Mouse (Mus musculus) CH12.LX (cell line): ENCODE data around the gene Pqlc2. TPM values are rescaled to one million over a fixed set of nuclear protein-coding genes. Genes with fewer than 3 reads are reported as not detected.

ENCODE experiments used
- DNase-seq: peaks from one replicate; pipeline ENCODE4 v3.0.0-alpha.2; 2013; ENCODE audit errors: extremely low read depth
- H3K27ac ChIP-seq: 2 replicates; pipeline ENCODE4 v1.5.1; 2012; ENCODE audit warnings: low read depth, mild to moderate bottlenecking, control low read depth, moderate library complexity; ENCODE audit not compliant: insufficient read depth
- H3K27me3 ChIP-seq: replicated peaks from 2 replicates; pipeline ENCODE3; 2012; ENCODE audit warnings: inconsistent platforms
- H3K36me3 ChIP-seq, 2 experiments: replicated peaks in 1 of 2; 2 replicates each; pipeline versions ENCODE3 to v1.6.1; 2012; ENCODE audit warnings: inconsistent platforms in 1 of 2, low read length in 1 of 2, mild to moderate bottlenecking in 1 of 2, mixed read lengths in 1 of 2, moderate library complexity in 1 of 2; ENCODE audit not compliant: control insufficient read depth in 1 of 2, insufficient read depth in 1 of 2
- H3K4me1 ChIP-seq, 2 experiments: 2 replicates each; pipeline ENCODE4 v1.6.1; 2012; ENCODE audit warnings: inconsistent platforms in 1 of 2, moderate library complexity in 1 of 2; ENCODE audit not compliant: insufficient read depth in 2 of 2, control insufficient read depth in 1 of 2
- H3K4me2 ChIP-seq: 2 replicates; pipeline ENCODE4 v1.6.1; 2012; ENCODE audit warnings: low read depth, mild to moderate bottlenecking, control low read depth; ENCODE audit not compliant: poor library complexity, insufficient read depth, severe bottlenecking
- H3K4me3 ChIP-seq, 3 experiments: fragments of 150-350 bp in 1 of 3; sonication (generic) in 1 of 3; replicated peaks in 1 of 3; 2 replicates each; pipeline versions ENCODE3 to v1.5.1; 2011 to 2012; ENCODE audit warnings: low read depth in 2 of 3, low read length in 2 of 3, mild to moderate bottlenecking in 2 of 3, moderate library complexity in 2 of 3, control low read depth in 1 of 3, improper control_type of control experiment in 1 of 3, inconsistent platforms in 1 of 3, mixed read lengths in 1 of 3; ENCODE audit not compliant: poor library complexity in 1 of 3
- H3K79me2 ChIP-seq: replicated peaks from 2 replicates; pipeline ENCODE4 v1.6.1; 2012; ENCODE audit warnings: mild to moderate bottlenecking, moderate library complexity; ENCODE audit not compliant: control insufficient read depth, poor library complexity, insufficient read depth, severe bottlenecking; ENCODE audit errors: extremely low read depth
- H3K9ac ChIP-seq: 2 replicates; pipeline ENCODE4 v1.6.1; 2012; ENCODE audit warnings: low read depth, mild to moderate bottlenecking, control low read depth, moderate library complexity; ENCODE audit not compliant: insufficient read depth
- H3K9me3 ChIP-seq: replicated peaks from 2 replicates; pipeline ENCODE3; 2012; ENCODE audit warnings: low read length, inconsistent platforms, mixed read lengths
- BHLHE40 ChIP-seq: IDR thresholded peaks from 2 replicates; pipeline ENCODE4 v1.6.1; 2011; ENCODE audit warnings: mild to moderate bottlenecking, low read depth, low read length, improper control_type of control experiment
- CHD2 ChIP-seq: IDR thresholded peaks from 2 replicates; pipeline ENCODE4 v1.6.1; 2011; ENCODE audit warnings: low read length, improper control_type of control experiment
- CTCF ChIP-seq, 2 experiments: IDR thresholded peaks in 1 of 2; conservative IDR thresholded peaks in 1 of 2; 2 replicates each; pipeline ENCODE4 v1.5.1; 2011 to 2012; ENCODE audit warnings: low read depth in 2 of 2, low read length in 2 of 2, improper control_type of control experiment in 1 of 2, inconsistent platforms in 1 of 2, mild to moderate bottlenecking in 1 of 2, moderate library complexity in 1 of 2
- E2F4 ChIP-seq: IDR thresholded peaks from 2 replicates; pipeline ENCODE4 v1.6.1; 2011; ENCODE audit warnings: low read depth, low read length, improper control_type of control experiment; ENCODE audit not compliant: insufficient replicate concordance
- ELF1 ChIP-seq: IDR thresholded peaks from 2 replicates; pipeline ENCODE4 v1.6.1; 2014; ENCODE audit warnings: low read depth, mild to moderate bottlenecking, inconsistent platforms, low read length, improper control_type of control experiment
- ETS1 ChIP-seq: conservative IDR thresholded peaks from 2 replicates; pipeline ENCODE4 v1.6.1; 2012; ENCODE audit warnings: low read depth, mild to moderate bottlenecking, inconsistent platforms, low read length, improper control_type of control experiment, moderate library complexity
- GABPA ChIP-seq: IDR thresholded peaks from 2 replicates; pipeline ENCODE4 v1.6.1; 2012; ENCODE audit warnings: low read depth, low read length, improper control_type of control experiment, inconsistent platforms; ENCODE audit not compliant: insufficient replicate concordance
- HCFC1 ChIP-seq: IDR thresholded peaks from 2 replicates; pipeline ENCODE4 v1.6.1; 2012; ENCODE audit warnings: low read depth, mild to moderate bottlenecking, inconsistent platforms, low read length, improper control_type of control experiment
- IRF4 ChIP-seq: IDR thresholded peaks from 2 replicates; pipeline ENCODE4 v1.6.1; 2014; ENCODE audit warnings: low read depth, mild to moderate bottlenecking, inconsistent platforms, low read length, improper control_type of control experiment
- JUN ChIP-seq: IDR thresholded peaks from 2 replicates; pipeline ENCODE4 v1.6.1; 2011; ENCODE audit warnings: low read depth, mild to moderate bottlenecking, low read length, improper control_type of control experiment, moderate library complexity; ENCODE audit not compliant: insufficient read depth
- JUND ChIP-seq: conservative IDR thresholded peaks from 2 replicates; pipeline ENCODE4 v1.6.1; 2011; ENCODE audit warnings: low read depth, low read length, improper control_type of control experiment
- KAT2A ChIP-seq: IDR thresholded peaks from 2 replicates; pipeline ENCODE4 v1.6.1; 2012; ENCODE audit warnings: low read length, improper control_type of control experiment, inconsistent platforms; ENCODE audit not compliant: insufficient replicate concordance
- MAFK ChIP-seq: IDR thresholded peaks from 2 replicates; pipeline ENCODE4 v1.6.1; 2011; ENCODE audit warnings: low read length, improper control_type of control experiment; ENCODE audit not compliant: insufficient replicate concordance
- MAZ ChIP-seq: IDR thresholded peaks from 2 replicates; pipeline ENCODE4 v1.6.1; 2012; ENCODE audit warnings: low read depth, mild to moderate bottlenecking, inconsistent platforms, low read length, improper control_type of control experiment, moderate library complexity
- MEF2A ChIP-seq: IDR thresholded peaks from 2 replicates; pipeline ENCODE4 v1.6.1; 2014; ENCODE audit warnings: low read depth, mild to moderate bottlenecking, inconsistent platforms, low read length, improper control_type of control experiment, borderline replicate concordance
- MXI1 ChIP-seq: IDR thresholded peaks from 2 replicates; pipeline ENCODE4 v1.6.1; 2011; ENCODE audit warnings: mild to moderate bottlenecking, low read depth, low read length, improper control_type of control experiment
- MYC ChIP-seq: IDR thresholded peaks from 2 replicates; pipeline ENCODE4 v1.6.1; 2011; ENCODE audit warnings: low read depth, mild to moderate bottlenecking, improper control_type of control experiment, low read length
- NELFE ChIP-seq: IDR thresholded peaks from 2 replicates; pipeline ENCODE4 v1.6.1; 2011; ENCODE audit warnings: low read depth, low read length, improper control_type of control experiment
- NRF1 ChIP-seq: IDR thresholded peaks from 2 replicates; pipeline ENCODE4 v1.6.1; 2014; ENCODE audit warnings: low read depth, mild to moderate bottlenecking, inconsistent platforms, low read length, improper control_type of control experiment, moderate library complexity
- PAX5 ChIP-seq: IDR thresholded peaks from 2 replicates; pipeline ENCODE4 v1.6.1; 2012; ENCODE audit warnings: low read length, inconsistent platforms, mixed read lengths
- POLR2A ChIP-seq: IDR thresholded peaks from 2 replicates; pipeline ENCODE4 v1.6.1; 2011; ENCODE audit warnings: low read depth, mild to moderate bottlenecking, improper control_type of control experiment, low read length
- POLR2AphosphoS2 ChIP-seq: IDR thresholded peaks from 2 replicates; pipeline ENCODE4 v1.6.1; 2011; ENCODE audit warnings: low read depth, low read length, improper control_type of control experiment
- RAD21 ChIP-seq: IDR thresholded peaks from 2 replicates; pipeline ENCODE4 v1.6.1; 2011; ENCODE audit warnings: low read depth, mild to moderate bottlenecking, low read length, improper control_type of control experiment, moderate library complexity
- RCOR1 ChIP-seq: conservative IDR thresholded peaks from 2 replicates; pipeline ENCODE4 v1.6.1; 2012; ENCODE audit warnings: low read depth, mild to moderate bottlenecking, inconsistent platforms, low read length, improper control_type of control experiment
- SMC3 ChIP-seq: IDR thresholded peaks from 2 replicates; pipeline ENCODE4 v1.6.1; 2011; ENCODE audit warnings: low read depth, low read length, improper control_type of control experiment
- TBP ChIP-seq: conservative IDR thresholded peaks from 2 replicates; pipeline ENCODE4 v1.6.1; 2011; ENCODE audit warnings: low read depth, low read length, improper control_type of control experiment
- TCF12 ChIP-seq: IDR thresholded peaks from 2 replicates; pipeline ENCODE4 v1.6.1; 2014; ENCODE audit warnings: low read depth, mild to moderate bottlenecking, inconsistent platforms, low read length, improper control_type of control experiment
- USF1 ChIP-seq: IDR thresholded peaks from 2 replicates; pipeline ENCODE4 v1.6.1; 2014; ENCODE audit warnings: low read depth, mild to moderate bottlenecking, inconsistent platforms, low read length, improper control_type of control experiment
- ZC3H11A ChIP-seq: IDR thresholded peaks from 2 replicates; pipeline ENCODE4 v1.6.1; 2012; ENCODE audit warnings: low read depth, mild to moderate bottlenecking, inconsistent platforms, low read length, improper control_type of control experiment
- ZKSCAN1 ChIP-seq: IDR thresholded peaks from 2 replicates; pipeline ENCODE4 v1.6.1; 2012; ENCODE audit warnings: low read depth, inconsistent platforms, low read length, improper control_type of control experiment, borderline replicate concordance
- ZMIZ1 ChIP-seq: IDR thresholded peaks from 2 replicates; pipeline ENCODE4 v1.6.1; 2012; ENCODE audit warnings: low read depth, mild to moderate bottlenecking, inconsistent platforms, low read length, improper control_type of control experiment
- dilution Hi-C: fragments of 300-500 bp; cut with MboI; formaldehyde crosslinking; loops from 2 replicates; pipeline ENCODE4 v1.14.3; 2020; ENCODE audit warnings: low sequenced_read_pairs; ENCODE audit not compliant: extremely low pct_unique_long_range_greater_than_20kb, extremely low pct_ligation_motif_present
- in situ Hi-C: fragments of 300-500 bp; cut with MboI; formaldehyde crosslinking; loops from 3 replicates; pipeline ENCODE4 v1.14.3; 2019; ENCODE audit warnings: low sequenced_read_pairs, low pct_ligation_motif_present, low pct_unique_long_range_greater_than_20kb, mixed read lengths
- polyA plus RNA-seq: library from polyadenylated mRNA; unstranded; fragments of >175 nt; gene quantifications from 2 replicates; pipeline ENCODE4 v1.2.1, GENCODE M21; 2012; ENCODE audit warnings: low read depth; ENCODE audit not compliant: insufficient read length
- total RNA-seq, 2 experiments: library from RNA; depleted of rRNA; stranded (reverse); fragments of 300-350 nt in 1 of 2; fragments of >200 nt in 1 of 2; gene quantifications; 2 replicates each; pipeline ENCODE4 v1.2.3; 2012 to 2014

The Pqlc2 gene
- total and polyA plus RNA-seq, 3 experiments = 6.2 to 8.1 (median 6.8) TPM

- H3K9me3 ChIP-seq = no peaks in the 10 kb centered on the region
- no peaks in the 10 kb centered on the region for H3K27me3 ChIP-seq
- no peak overlapping the region for H3K4me3 ChIP-seq
- H3K9ac ChIP-seq = no peak overlapping the region
- in situ Hi-C loops = loop anchor here (10.0 kb wide), 1 partner anchor 175 kb away; no protein-coding TSS in a partner anchor
- H3K36me3 ChIP-seq = peaks cover 75 to 94% of the 10 kb centered on the region in 2 experiments
- dilution Hi-C loops = no loop called here
- peak overlapping the region; percentile 73 for H3K27ac ChIP-seq
- no peak for DNase-seq
- H3K4me1 ChIP-seq = peaks cover 22 to 34% of the 10 kb centered on the region in 2 experiments
- H3K79me2 ChIP-seq = no peaks in the 10 kb centered on the region; the same call in 1 of the 2 replicates
- H3K4me2 ChIP-seq = peak overlapping the region; percentile 33
- no peak for TF ChIP-seq POLR2AphosphoS2
- no peak for TF ChIP-seq CHD2
- TF ChIP-seq ZMIZ1 = no peak
- TF ChIP-seq GABPA = no peak
- no peak for TF ChIP-seq MXI1
- no peak for TF ChIP-seq HCFC1
- no peak for TF ChIP-seq TCF12
- no peak for TF ChIP-seq IRF4
- no peak for TF ChIP-seq NRF1
- TF ChIP-seq BHLHE40 = no peak
- no peak for TF ChIP-seq JUN
- TF ChIP-seq CTCF (conservative IDR thresholded peaks at IDR 0.05 in 1 of 2, IDR thresholded peaks at IDR 0.05 in 1 of 2; ENCODE audit: low read depth in 2 of 2, low read length in 2 of 2) = no peak
- no peak for TF ChIP-seq KAT2A
- TF ChIP-seq PAX5 = no peak
- no peak for TF ChIP-seq MAZ
- TF ChIP-seq ELF1 = no peak
- no peak for TF ChIP-seq MEF2A
- no peak for TF ChIP-seq MAFK
- no peak for TF ChIP-seq JUND
Measured at GRCm38 (mm10) chr4:139259302-139259871, 51.1 kb downstream of the Pqlc2 start.

GRCm38 (mm10) chr4:139258621-139259301 is 51.7 kb downstream of the Pqlc2 start:
- H3K27ac ChIP-seq = peak overlapping the region; percentile 73
- H3K4me1 ChIP-seq = peaks cover 22 to 34% of the 10 kb centered on the region in 2 experiments
- H3K9me3 ChIP-seq = no peaks in the 10 kb centered on the region
- H3K79me2 ChIP-seq = no peaks in the 10 kb centered on the region; the same call in 1 of the 2 replicates
- peaks cover 68 to 94% of the 10 kb centered on the region in 2 experiments for H3K36me3 ChIP-seq
- H3K27me3 ChIP-seq = no peaks in the 10 kb centered on the region
- in situ Hi-C loops (loop anchor here (10.0 kb wide), 1 partner anchor 174 kb away; no protein-coding TSS in a partner anchor), dilution Hi-C loops (no loop called here)
- H3K4me3 ChIP-seq = no peak overlapping the region
- H3K4me2 ChIP-seq = peak overlapping the region; percentile 33
- DNase-seq = peak; percentile 62
- H3K9ac ChIP-seq = no peak overlapping the region
- TF ChIP-seq JUND = no peak
- no peak for TF ChIP-seq CTCF (conservative IDR thresholded peaks at IDR 0.05 in 1 of 2, IDR thresholded peaks at IDR 0.05 in 1 of 2; ENCODE audit: low read depth in 2 of 2, low read length in 2 of 2)
- no peak; the same call in 1 of the 2 replicates for TF ChIP-seq POLR2A
- no peak for TF ChIP-seq RCOR1
- peak; percentile 40; the same call in 1 of the 2 replicates for TF ChIP-seq ELF1
- 0 out of 2 replicates have a peak, but pooled peaks have one; percentile 9 for TF ChIP-seq NRF1
- TF ChIP-seq NELFE = peak; percentile 35; the same call in 1 of the 2 replicates
- TF ChIP-seq TBP = no peak
- no peak for TF ChIP-seq ZKSCAN1
- no peak for TF ChIP-seq MAFK
- TF ChIP-seq E2F4 = no peak
- TF ChIP-seq USF1 = no peak
- no peak for TF ChIP-seq SMC3
- TF ChIP-seq RAD21 = no peak
- peak; percentile 81 for TF ChIP-seq MYC
- peak; percentile 43 for TF ChIP-seq ETS1
- TF ChIP-seq ZC3H11A = no peak
- TF ChIP-seq CHD2 = peak; percentile 39; the same call in 1 of the 2 replicates
